Mouse (Mus musculus) forebrain, postnatal 0 days (tissue): Measurements from ENCODE around the gene Sgtb. TPM values are rescaled to one million over a fixed set of nuclear protein-coding genes. Genes with fewer than 3 reads are reported as not detected.

Experiments
- ATAC-seq: fragments of 200-750 bp; cut with Nextera tagmentation; 2 replicates; pipeline ENCODE4 v1.8.0; 2017; ENCODE audit warnings: mild to moderate bottlenecking, moderate library complexity
- DNase-seq: peaks from one replicate; pipeline ENCODE4 v3.0.0-alpha.2; 2015
- H3K27ac ChIP-seq: fragments of 300-500 bp; sonication (generic); 2 replicates; pipeline ENCODE4 v1.5.1; 2014; ENCODE audit warnings: low read depth, mild to moderate bottlenecking, antibody characterized with exemption, low read length, moderate library complexity, mixed read lengths
- H3K27me3 ChIP-seq: fragments of 300-500 bp; sonication (generic); 2 replicates; pipeline ENCODE4 v1.6.1; 2014; ENCODE audit warnings: mild to moderate bottlenecking, low read length, mixed read lengths; ENCODE audit not compliant: insufficient read depth
- H3K36me3 ChIP-seq: fragments of 300-500 bp; sonication (generic); 2 replicates; pipeline ENCODE4 v1.6.1; 2014; ENCODE audit warnings: mild to moderate bottlenecking, moderate library complexity; ENCODE audit not compliant: insufficient read depth
- H3K4me1 ChIP-seq: fragments of 300-500 bp; sonication (generic); 2 replicates; pipeline ENCODE4 v1.6.1; 2014; ENCODE audit warnings: antibody characterized with exemption; ENCODE audit not compliant: insufficient read depth
- H3K4me2 ChIP-seq: fragments of 300-500 bp; sonication (generic); 2 replicates; pipeline ENCODE4 v1.6.1; 2014; ENCODE audit warnings: low read depth, mild to moderate bottlenecking, moderate library complexity
- H3K4me3 ChIP-seq: fragments of 300-500 bp; sonication (generic); 2 replicates; pipeline ENCODE4 v1.5.1; 2014; ENCODE audit warnings: low read depth, low read length, mixed read lengths
- H3K9ac ChIP-seq: fragments of 300-500 bp; sonication (generic); 2 replicates; pipeline ENCODE4 v1.6.1; 2014; ENCODE audit warnings: mild to moderate bottlenecking
- H3K9me3 ChIP-seq: fragments of 300-500 bp; sonication (generic); 2 replicates; pipeline ENCODE4 v1.6.1; 2016; ENCODE audit warnings: low read length
- CTCF ChIP-seq: sonication (generic); IDR thresholded peaks from 2 replicates; pipeline ENCODE4 v1.5.1; 2016; ENCODE audit warnings: antibody characterized with exemption, control low read depth, low read depth
- WGBS: fragments of 180-500 bp; shearing (Covaris S2); extraction: QIAGEN DNeasy Blood & Tissue Kit; methylation state at CpG from one replicate; pipeline ENCODE4 v1.1.7; 2014; 5-methylcytosine and 5-hydroxymethylcytosine counted together
- polyA plus RNA-seq: library from polyadenylated mRNA; unstranded; fragments of >200 nt; fragmentation: Nextera tagmentation; extraction: Ambion mirVana; gene quantifications from 2 replicates; pipeline ENCODE4 v1.2.1, GENCODE M21; 2015
- total RNA-seq: library from RNA; depleted of rRNA; stranded (reverse); fragments of >200 nt; gene quantifications from 2 replicates; pipeline ENCODE4 v1.2.3, GENCODE M21; 2014; rRNA removed

Sgtb gene
- total and polyA plus RNA-seq, 2 experiments from 2014 or later, result 23.0 to 32.2 TPM

DNA sequence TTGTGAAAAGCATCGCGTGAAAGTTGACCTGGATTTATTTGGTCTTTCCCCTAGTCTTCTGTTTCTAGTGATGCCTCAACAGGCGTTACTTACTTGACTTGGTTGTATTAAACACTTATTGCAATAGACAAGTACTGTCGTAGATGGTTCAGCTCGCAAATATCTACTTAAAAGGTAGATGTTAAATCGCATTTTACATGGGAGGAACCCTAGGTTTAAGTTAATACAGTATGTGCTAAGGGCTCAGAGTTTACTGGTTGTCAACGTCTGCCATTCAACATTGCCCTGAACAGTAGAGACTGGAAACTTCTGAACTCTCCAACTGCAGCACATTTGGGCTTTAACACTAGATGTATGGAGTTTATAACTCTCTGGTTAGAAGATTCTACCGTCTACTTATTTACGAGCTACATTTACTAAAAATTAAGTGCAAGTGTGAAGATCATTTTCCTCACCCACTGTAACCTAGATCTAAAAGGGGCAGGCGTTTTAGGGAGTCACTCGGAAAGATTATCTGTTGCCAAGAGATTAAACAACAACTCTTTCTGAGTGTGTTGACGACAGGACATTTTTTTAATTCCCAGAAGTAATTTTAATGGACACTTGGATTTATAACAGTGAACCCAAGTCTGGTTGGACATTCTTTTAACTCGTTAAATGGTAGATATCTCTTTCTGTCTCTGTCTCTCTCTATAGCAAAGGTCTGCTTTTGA is 69.8 kb downstream of the Sgtb start:
- Histone ChIP-seq H3K27me3 (no peaks in the 10 kb centered on the region), H3K27ac (peak overlapping the region; percentile 79), H3K4me2 (peak overlapping the region; percentile 56), H3K9me3 (no peaks in the 10 kb centered on the region), H3K4me1 (peaks cover 14% of the 10 kb centered on the region), H3K36me3 (peaks cover 20% of the 10 kb centered on the region), H3K4me3 (peak overlapping the region; percentile 80), H3K9ac (peak overlapping the region; percentile 86)
- TF ChIP-seq CTCF, result no peak
- ATAC-seq (no peak), DNase-seq (no peak)
- 19% methylated on average over 13 of the region's 13 CpGs for WGBS

- Histone ChIP-seq H3K4me3 (no peak overlapping the region), H3K4me1 (no peaks in the 10 kb centered on the region), H3K36me3 (peaks cover 26% of the 10 kb centered on the region), H3K4me2 (no peak overlapping the region), H3K27ac (no peak overlapping the region), H3K27me3 (no peaks in the 10 kb centered on the region), H3K9ac (no peak overlapping the region), H3K9me3 (no peaks in the 10 kb centered on the region)
- WGBS, result 96% methylated on average over 4 of the region's 4 CpGs
- DNase-seq, result no peak
- TF ChIP-seq CTCF, result no peak
- ATAC-seq, result no peak
Measured at GRCm38 (mm10) chr13:104187357-104187756, 77.8 kb downstream of the Sgtb start.

Other genes with a start within 250 kb of the Sgtb start
- 33.6 and 51.3 TPM in 2 replicates for gene Erbin, start 189.2 kb upstream of the Sgtb start, total RNA-seq
- 5.1 and 6.0 TPM in 2 replicates for gene Erbin, start 189.2 kb upstream of the Sgtb start, polyA plus RNA-seq
- 77.2 and 80.0 TPM in 2 replicates for gene Nln, start 127 bp upstream of the Sgtb start, total RNA-seq
- 40.7 and 49.0 TPM in 2 replicates for gene Nln, start 127 bp upstream of the Sgtb start, polyA plus RNA-seq
- gene Trappc13, start 68.7 kb downstream of the Sgtb start, total RNA-seq, result 51.1 and 55.4 TPM in 2 replicates
- 48.3 and 49.0 TPM in 2 replicates for gene Trappc13, start 68.7 kb downstream of the Sgtb start, polyA plus RNA-seq
- 67.1 and 70.2 TPM in 2 replicates for gene Trim23, start 69.1 kb downstream of the Sgtb start, total RNA-seq
- gene Trim23, start 69.1 kb downstream of the Sgtb start, polyA plus RNA-seq, result 28.1 and 34.7 TPM in 2 replicates
- gene Cenpk, start 118.9 kb downstream of the Sgtb start, total RNA-seq, result 3.5 and 10.7 TPM in 2 replicates
- 13.5 and 15.2 TPM in 2 replicates for gene Cenpk, start 118.9 kb downstream of the Sgtb start, polyA plus RNA-seq
- 7.8 and 10.0 TPM in 2 replicates for gene Ppwd1, start 119.1 kb downstream of the Sgtb start, total RNA-seq
- gene Ppwd1, start 119.1 kb downstream of the Sgtb start, polyA plus RNA-seq, result 4.4 and 4.6 TPM in 2 replicates
- gene Adamts6, start 178.1 kb downstream of the Sgtb start, total RNA-seq, result 3.5 and 4.6 TPM in 2 replicates
- 0.26 and 0.62 TPM in 2 replicates for gene Adamts6, start 178.1 kb downstream of the Sgtb start, polyA plus RNA-seq